Mouse (Mus musculus) CH12.LX (cell line): Measurements from ENCODE around the gene Slco1a1. TPM values are rescaled to one million over a fixed set of nuclear protein-coding genes. Genes with fewer than 3 reads are reported as not detected.

Source experiments
- DNase-seq: peaks from one replicate; pipeline ENCODE4 v3.0.0-alpha.2; 2013; ENCODE audit errors: extremely low read depth
- H3K27ac ChIP-seq: 2 replicates; pipeline ENCODE4 v1.5.1; 2012; ENCODE audit warnings: low read depth, mild to moderate bottlenecking, control low read depth, moderate library complexity; ENCODE audit not compliant: insufficient read depth
- H3K27me3 ChIP-seq: replicated peaks from 2 replicates; pipeline ENCODE3; 2012; ENCODE audit warnings: inconsistent platforms
- H3K36me3 ChIP-seq, 2 experiments: replicated peaks in 1 of 2; 2 replicates each; pipeline versions ENCODE3 to v1.6.1; 2012; ENCODE audit warnings: inconsistent platforms in 1 of 2, low read length in 1 of 2, mild to moderate bottlenecking in 1 of 2, mixed read lengths in 1 of 2, moderate library complexity in 1 of 2; ENCODE audit not compliant: control insufficient read depth in 1 of 2, insufficient read depth in 1 of 2
- H3K4me1 ChIP-seq, 2 experiments: 2 replicates each; pipeline ENCODE4 v1.6.1; 2012; ENCODE audit warnings: inconsistent platforms in 1 of 2, moderate library complexity in 1 of 2; ENCODE audit not compliant: insufficient read depth in 2 of 2, control insufficient read depth in 1 of 2
- H3K4me2 ChIP-seq: 2 replicates; pipeline ENCODE4 v1.6.1; 2012; ENCODE audit warnings: low read depth, mild to moderate bottlenecking, control low read depth; ENCODE audit not compliant: poor library complexity, insufficient read depth, severe bottlenecking
- H3K4me3 ChIP-seq, 3 experiments: fragments of 150-350 bp in 1 of 3; sonication (generic) in 1 of 3; replicated peaks in 1 of 3; 2 replicates each; pipeline versions ENCODE3 to v1.5.1; 2011 to 2012; ENCODE audit warnings: low read depth in 2 of 3, low read length in 2 of 3, mild to moderate bottlenecking in 2 of 3, moderate library complexity in 2 of 3, control low read depth in 1 of 3, improper control_type of control experiment in 1 of 3, inconsistent platforms in 1 of 3, mixed read lengths in 1 of 3; ENCODE audit not compliant: poor library complexity in 1 of 3
- H3K79me2 ChIP-seq: replicated peaks from 2 replicates; pipeline ENCODE4 v1.6.1; 2012; ENCODE audit warnings: mild to moderate bottlenecking, moderate library complexity; ENCODE audit not compliant: control insufficient read depth, poor library complexity, insufficient read depth, severe bottlenecking; ENCODE audit errors: extremely low read depth
- H3K9ac ChIP-seq: 2 replicates; pipeline ENCODE4 v1.6.1; 2012; ENCODE audit warnings: low read depth, mild to moderate bottlenecking, control low read depth, moderate library complexity; ENCODE audit not compliant: insufficient read depth
- H3K9me3 ChIP-seq: replicated peaks from 2 replicates; pipeline ENCODE3; 2012; ENCODE audit warnings: low read length, inconsistent platforms, mixed read lengths
- CHD1 ChIP-seq: IDR thresholded peaks from 2 replicates; pipeline ENCODE4 v1.6.1; 2012; ENCODE audit warnings: low read depth, low read length, improper control_type of control experiment, inconsistent platforms
- CTCF ChIP-seq, 2 experiments: IDR thresholded peaks in 1 of 2; conservative IDR thresholded peaks in 1 of 2; 2 replicates each; pipeline ENCODE4 v1.5.1; 2011 to 2012; ENCODE audit warnings: low read depth in 2 of 2, low read length in 2 of 2, improper control_type of control experiment in 1 of 2, inconsistent platforms in 1 of 2, mild to moderate bottlenecking in 1 of 2, moderate library complexity in 1 of 2
- E2F4 ChIP-seq: IDR thresholded peaks from 2 replicates; pipeline ENCODE4 v1.6.1; 2011; ENCODE audit warnings: low read depth, low read length, improper control_type of control experiment; ENCODE audit not compliant: insufficient replicate concordance
- ETS1 ChIP-seq: conservative IDR thresholded peaks from 2 replicates; pipeline ENCODE4 v1.6.1; 2012; ENCODE audit warnings: low read depth, mild to moderate bottlenecking, inconsistent platforms, low read length, improper control_type of control experiment, moderate library complexity
- HCFC1 ChIP-seq: IDR thresholded peaks from 2 replicates; pipeline ENCODE4 v1.6.1; 2012; ENCODE audit warnings: low read depth, mild to moderate bottlenecking, inconsistent platforms, low read length, improper control_type of control experiment
- JUN ChIP-seq: IDR thresholded peaks from 2 replicates; pipeline ENCODE4 v1.6.1; 2011; ENCODE audit warnings: low read depth, mild to moderate bottlenecking, low read length, improper control_type of control experiment, moderate library complexity; ENCODE audit not compliant: insufficient read depth
- KAT2A ChIP-seq: IDR thresholded peaks from 2 replicates; pipeline ENCODE4 v1.6.1; 2012; ENCODE audit warnings: low read length, improper control_type of control experiment, inconsistent platforms; ENCODE audit not compliant: insufficient replicate concordance
- MAFK ChIP-seq: IDR thresholded peaks from 2 replicates; pipeline ENCODE4 v1.6.1; 2011; ENCODE audit warnings: low read length, improper control_type of control experiment; ENCODE audit not compliant: insufficient replicate concordance
- RCOR1 ChIP-seq: conservative IDR thresholded peaks from 2 replicates; pipeline ENCODE4 v1.6.1; 2012; ENCODE audit warnings: low read depth, mild to moderate bottlenecking, inconsistent platforms, low read length, improper control_type of control experiment
- TCF12 ChIP-seq: IDR thresholded peaks from 2 replicates; pipeline ENCODE4 v1.6.1; 2014; ENCODE audit warnings: low read depth, mild to moderate bottlenecking, inconsistent platforms, low read length, improper control_type of control experiment
- UBTF ChIP-seq: IDR thresholded peaks from 2 replicates; pipeline ENCODE4 v1.6.1; 2012; ENCODE audit warnings: low read depth, mild to moderate bottlenecking, inconsistent platforms, low read length, improper control_type of control experiment, moderate library complexity
- ZC3H11A ChIP-seq: IDR thresholded peaks from 2 replicates; pipeline ENCODE4 v1.6.1; 2012; ENCODE audit warnings: low read depth, mild to moderate bottlenecking, inconsistent platforms, low read length, improper control_type of control experiment
- dilution Hi-C: fragments of 300-500 bp; cut with MboI; formaldehyde crosslinking; loops from 2 replicates; pipeline ENCODE4 v1.14.3; 2020; ENCODE audit warnings: low sequenced_read_pairs; ENCODE audit not compliant: extremely low pct_unique_long_range_greater_than_20kb, extremely low pct_ligation_motif_present
- in situ Hi-C: fragments of 300-500 bp; cut with MboI; formaldehyde crosslinking; loops from 3 replicates; pipeline ENCODE4 v1.14.3; 2019; ENCODE audit warnings: low sequenced_read_pairs, low pct_ligation_motif_present, low pct_unique_long_range_greater_than_20kb, mixed read lengths
- polyA plus RNA-seq: library from polyadenylated mRNA; unstranded; fragments of >175 nt; gene quantifications from 2 replicates; pipeline ENCODE4 v1.2.1, GENCODE M21; 2012; ENCODE audit warnings: low read depth; ENCODE audit not compliant: insufficient read length
- total RNA-seq, 2 experiments: library from RNA; depleted of rRNA; stranded (reverse); fragments of 300-350 nt in 1 of 2; fragments of >200 nt in 1 of 2; gene quantifications; 2 replicates each; pipeline ENCODE4 v1.2.3; 2012 to 2014

Slco1a1 gene
- total and polyA plus RNA-seq, 3 experiments, result not detected

DNA sequence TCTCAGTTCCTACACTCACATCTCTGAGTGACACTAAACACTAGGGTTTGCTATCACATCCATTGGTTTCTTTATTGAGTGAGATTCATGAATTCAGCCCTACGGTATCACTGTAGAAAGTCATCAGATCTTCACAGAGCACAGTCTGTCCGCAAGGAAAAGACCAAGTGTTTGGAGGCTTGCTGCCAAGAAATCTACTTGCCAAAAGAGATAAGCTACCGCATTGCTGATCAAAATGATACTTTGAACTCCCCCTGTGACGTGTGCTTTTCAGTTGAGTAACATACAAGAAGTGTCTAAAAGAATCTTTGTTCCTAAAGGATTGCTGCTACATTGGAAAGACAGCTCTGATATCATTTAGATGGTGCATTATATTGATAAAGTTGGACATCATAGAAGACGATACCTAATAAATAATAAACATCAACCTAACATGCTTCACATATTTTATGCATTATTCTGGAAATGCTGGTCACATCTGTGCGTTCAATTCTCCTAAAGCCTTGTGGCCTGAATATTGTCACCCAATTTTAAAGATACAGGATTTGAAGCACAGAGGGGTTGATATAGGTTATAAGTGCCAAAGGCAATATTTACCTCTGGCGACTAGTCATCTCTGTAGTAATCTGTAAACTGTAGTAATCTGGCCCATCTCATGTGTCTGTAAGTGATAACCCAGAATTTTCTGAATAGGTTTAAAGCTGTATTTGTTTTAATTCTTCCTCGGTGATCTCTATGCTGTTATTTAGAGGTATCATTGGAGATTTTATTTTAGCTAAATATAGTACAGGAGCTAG lies 88.8 kb downstream of the Slco1a1 start:
- Histone ChIP-seq H3K79me2 (no peaks in the 10 kb centered on the region), H3K9me3 (peaks cover 14% of the 10 kb centered on the region), H3K27me3 (no peaks in the 10 kb centered on the region), H3K36me3 (no peaks in the 10 kb centered on the region), H3K27ac (no peak overlapping the region), H3K4me1 (no peaks in the 10 kb centered on the region), H3K4me3 (no peak overlapping the region), H3K9ac (no peak overlapping the region), H3K4me2 (no peak overlapping the region)
- no peak for DNase-seq
- no peak for TF ChIP-seq TCF12
- no peak for TF ChIP-seq ETS1
- TF ChIP-seq HCFC1, result no peak
- TF ChIP-seq CHD1, result no peak
- TF ChIP-seq E2F4, result no peak
- TF ChIP-seq ZC3H11A, result no peak
- no peak for TF ChIP-seq KAT2A
- no peak for TF ChIP-seq RCOR1
- no peak for TF ChIP-seq UBTF
- TF ChIP-seq MAFK, result no peak
- no peak for TF ChIP-seq JUN
- TF ChIP-seq CTCF (conservative IDR thresholded peaks at IDR 0.05 in 1 of 2, IDR thresholded peaks at IDR 0.05 in 1 of 2; ENCODE audit: low read depth in 2 of 2, low read length in 2 of 2), result no peak
- dilution Hi-C loops, result no loop called here
- in situ Hi-C loops, result no loop called here

Other genes with a start within 250 kb of the Slco1a1 start
- not detected in 2 replicates for gene Gm5724, start 173.2 kb downstream of the Slco1a1 start, total RNA-seq (2012; rRNA removed)
- gene Gm5724, start 173.2 kb downstream of the Slco1a1 start, total RNA-seq (2014; rRNA removed), result not detected in 2 replicates
- gene Gm5724, start 173.2 kb downstream of the Slco1a1 start, polyA plus RNA-seq, result not detected in 2 replicates
- gene Slco1a4, start 90.8 kb downstream of the Slco1a1 start, total RNA-seq (2012; rRNA removed), result not detected in 2 replicates
- gene Slco1a4, start 90.8 kb downstream of the Slco1a1 start, total RNA-seq (2014; rRNA removed), result not detected in 2 replicates
- gene Slco1a4, start 90.8 kb downstream of the Slco1a1 start, polyA plus RNA-seq, result not detected in 2 replicates
- not detected in 2 replicates for gene Gm6614, start 64.5 kb upstream of the Slco1a1 start, total RNA-seq (2012; rRNA removed)
- not detected in 2 replicates for gene Gm6614, start 64.5 kb upstream of the Slco1a1 start, total RNA-seq (2014; rRNA removed)
- gene Gm6614, start 64.5 kb upstream of the Slco1a1 start, polyA plus RNA-seq, result not detected in 2 replicates